Mouse (Mus musculus): ENCODE results near the gene Eif4ebp2.
A peak's percentile ranks its signal among the peaks of the same experiment; 100 is the strongest.

Gene Eif4ebp2

DNA sequence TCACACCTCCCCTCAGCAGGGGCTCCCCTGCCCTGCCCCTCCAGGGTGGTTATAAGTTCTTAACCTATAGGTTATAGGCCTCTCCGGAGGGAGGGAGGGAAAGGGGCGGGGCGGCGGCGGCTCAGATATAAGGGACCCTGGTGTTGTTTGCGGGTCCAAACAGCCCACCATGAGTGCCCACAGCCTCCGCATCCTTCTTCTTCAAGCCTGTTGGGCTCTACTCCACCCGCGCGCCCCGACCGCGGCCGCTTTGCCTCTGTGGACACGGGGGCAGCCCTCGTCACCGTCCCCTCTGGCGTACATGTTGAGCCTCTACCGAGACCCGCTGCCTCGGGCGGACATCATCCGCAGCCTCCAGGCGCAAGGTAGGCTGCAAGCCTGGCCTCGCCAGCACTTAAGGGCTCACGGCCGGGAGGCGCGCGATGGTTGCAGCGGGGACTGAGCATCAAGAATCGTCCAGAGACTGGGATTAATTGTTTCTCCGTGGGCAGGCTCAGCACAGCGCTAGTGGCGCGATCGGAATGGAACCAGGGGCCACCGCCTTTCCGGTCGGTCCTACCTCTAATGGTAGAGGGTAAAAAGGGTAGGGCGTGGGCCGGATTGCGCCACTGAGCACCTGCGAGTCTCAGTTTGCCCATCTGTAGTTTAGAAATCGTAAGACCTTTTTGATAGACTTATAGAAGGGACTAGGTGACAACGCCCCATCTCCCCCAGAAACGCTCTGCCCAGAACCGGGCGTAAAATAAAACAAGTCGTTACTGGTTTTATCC, 34.1 kb downstream of the Eif4ebp2 start:
- DNase-seq (ENCODE audit: low spot score), result no peak

DNA sequence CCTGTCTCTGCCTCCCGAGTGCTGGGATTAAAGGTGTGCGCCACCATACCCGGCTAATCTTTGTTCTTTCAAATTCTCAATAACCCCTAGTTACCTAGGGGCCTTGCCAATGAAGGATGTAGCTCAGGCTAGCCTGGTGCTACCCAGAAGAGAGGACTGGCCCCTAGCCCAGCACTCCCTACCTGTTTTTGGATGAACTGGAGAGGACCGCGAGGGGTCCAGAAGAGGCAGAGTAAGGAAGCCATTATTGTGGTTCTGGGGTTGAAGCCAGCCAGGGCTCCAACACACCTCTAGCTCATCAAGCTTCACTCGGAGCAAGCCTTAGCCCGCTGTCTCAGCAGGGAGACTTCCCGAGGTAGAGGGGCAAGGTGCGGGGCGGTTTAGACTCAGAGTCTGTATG, 34.8 kb downstream of the Eif4ebp2 start, which contains the start of gene Nodal:
Gene Nodal, plus strand, starts transcription at position 301 of the 400 bp plus-strand sequence.
- DNase-seq (ENCODE audit: low spot score), result no peak

DNA sequence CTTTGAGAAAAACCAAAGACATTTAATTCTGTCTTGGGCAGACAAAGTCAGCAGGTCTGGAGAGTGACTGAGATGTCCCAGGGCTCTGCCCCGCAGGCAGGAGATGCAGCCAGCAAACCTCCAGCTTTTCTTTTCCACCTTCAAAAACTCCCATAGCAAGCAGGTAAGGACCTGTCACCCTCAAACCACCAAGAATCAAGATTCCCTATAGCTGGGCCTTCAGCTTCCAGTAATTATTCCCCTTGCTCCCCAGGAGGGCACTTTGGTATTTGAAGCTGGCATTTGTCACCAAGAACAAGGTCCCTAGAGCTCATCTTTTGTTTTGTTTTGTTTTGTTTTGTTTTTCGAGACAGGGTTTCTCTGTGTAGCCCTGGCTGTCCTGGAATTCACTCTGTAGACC, 35.4 kb downstream of the Eif4ebp2 start:
- no peak for DNase-seq (ENCODE audit: low spot score)

DNA sequence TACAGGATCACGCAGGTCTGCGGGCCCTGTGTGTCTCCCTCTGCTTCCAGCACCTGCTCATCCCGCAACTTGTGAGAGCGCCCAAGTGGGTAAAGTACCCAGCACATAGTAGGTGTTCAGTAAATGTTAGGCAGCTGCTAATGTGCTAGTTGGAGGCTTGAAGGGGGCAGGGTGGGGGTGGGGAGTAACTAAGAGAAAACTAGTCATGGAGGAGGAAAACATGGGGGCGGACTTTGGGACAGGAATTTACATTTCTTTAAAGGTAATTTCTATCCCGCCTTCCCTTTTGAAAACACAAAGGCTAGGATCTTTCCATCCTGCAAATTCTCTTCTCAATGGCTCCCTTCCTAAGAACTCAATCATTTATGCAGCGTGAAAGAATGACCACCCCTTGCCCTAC, 35.9 kb downstream of the Eif4ebp2 start:
- no peak for DNase-seq (ENCODE audit: low spot score)

DNA sequence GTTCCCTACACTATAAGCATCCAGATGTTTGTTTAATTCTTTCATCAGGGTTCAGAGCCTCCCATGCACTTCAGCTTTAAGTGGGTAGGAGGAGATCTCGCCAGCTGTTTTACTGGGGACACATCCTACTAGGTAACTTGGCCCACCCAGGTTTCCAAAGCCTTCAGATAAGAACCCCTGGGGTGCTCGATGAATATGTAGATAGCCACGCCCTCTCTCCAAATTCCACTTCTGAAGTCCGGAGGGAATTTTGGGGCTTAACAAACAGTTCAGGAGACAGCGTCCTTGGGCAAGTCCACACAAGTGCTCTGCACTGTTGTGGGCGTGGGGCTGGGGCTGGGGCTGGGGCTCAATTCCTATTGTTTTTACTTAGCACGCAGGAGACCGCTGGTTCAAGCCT, 36.6 kb downstream of the Eif4ebp2 start:
- DNase-seq (ENCODE audit: low spot score), result no peak

DNA sequence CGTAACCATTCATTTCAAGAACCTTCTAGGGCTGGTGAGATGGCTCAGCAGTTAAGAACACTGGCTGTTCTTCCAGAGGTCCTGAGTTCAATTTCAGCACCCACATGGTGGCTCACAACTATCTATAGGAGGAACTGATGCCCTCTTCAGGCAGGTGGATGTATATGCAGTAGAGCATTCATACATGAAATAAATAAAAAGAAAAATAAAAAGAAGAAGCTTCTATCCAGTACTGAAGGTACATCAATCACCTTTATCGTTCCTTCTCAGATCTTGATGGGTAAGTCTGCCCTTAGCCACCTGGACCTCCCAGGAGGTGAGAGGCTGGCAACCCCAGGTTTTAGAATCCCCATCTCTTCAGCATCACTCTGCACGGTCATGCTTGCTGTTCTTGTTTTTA, 37.2 kb downstream of the Eif4ebp2 start:
- DNase-seq (ENCODE audit: low spot score), result no peak

DNA sequence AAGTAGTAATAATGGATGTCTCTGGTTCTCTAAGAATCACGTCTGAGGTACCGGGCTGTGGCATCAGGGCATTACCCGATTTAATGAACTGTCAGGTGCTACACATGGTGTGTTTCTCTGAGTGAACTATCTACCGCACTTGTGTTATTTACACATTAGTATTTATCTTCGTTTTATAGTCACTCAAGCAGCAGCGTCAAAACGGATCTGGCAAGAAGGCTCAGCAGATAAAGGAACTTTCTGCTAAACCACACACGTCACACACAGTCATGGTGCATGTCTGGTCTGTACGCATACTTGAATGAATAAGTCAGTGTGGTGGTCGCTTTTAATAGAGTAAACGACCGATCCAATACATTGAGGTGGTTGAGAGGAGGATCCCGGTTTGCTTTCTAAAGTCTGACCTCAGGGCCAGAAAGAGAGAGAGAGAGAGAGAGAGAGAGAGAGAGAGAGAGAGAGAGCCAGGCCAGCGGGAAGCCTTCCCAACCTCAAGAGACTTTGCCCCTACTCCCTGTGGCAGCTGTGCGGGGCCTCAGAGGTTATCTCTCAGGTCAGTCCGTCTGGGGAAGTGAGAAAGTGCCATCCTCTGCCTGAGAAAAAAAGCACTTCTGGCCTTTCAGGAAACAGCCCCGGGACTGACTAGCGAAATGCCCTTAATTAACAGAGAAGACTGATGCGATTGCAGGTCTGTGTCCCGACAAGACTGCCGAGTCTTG, 39.4 kb downstream of the Eif4ebp2 start:
- no peak for DNase-seq (ENCODE audit: low spot score)

DNA sequence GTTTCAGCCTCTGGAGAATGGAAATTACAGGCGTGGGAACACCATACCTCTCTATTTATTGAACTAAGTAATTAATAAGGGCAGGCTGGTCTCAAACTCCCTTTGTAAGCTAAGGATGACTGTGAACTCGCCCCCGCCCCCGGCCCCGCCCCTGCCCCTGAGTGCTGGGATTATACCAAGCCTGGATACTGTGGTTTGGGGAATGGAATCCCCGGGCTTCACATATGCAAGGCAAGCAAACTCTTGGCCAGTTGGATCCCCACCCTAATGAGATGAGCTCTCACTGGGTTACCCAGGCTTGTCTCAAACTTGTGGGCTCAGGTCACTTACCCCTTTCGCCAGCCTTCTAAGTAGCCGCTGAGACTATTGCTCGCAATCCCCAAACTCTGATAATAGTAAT, 42.3 kb downstream of the Eif4ebp2 start:
- no peak for DNase-seq (ENCODE audit: low spot score)

DNA sequence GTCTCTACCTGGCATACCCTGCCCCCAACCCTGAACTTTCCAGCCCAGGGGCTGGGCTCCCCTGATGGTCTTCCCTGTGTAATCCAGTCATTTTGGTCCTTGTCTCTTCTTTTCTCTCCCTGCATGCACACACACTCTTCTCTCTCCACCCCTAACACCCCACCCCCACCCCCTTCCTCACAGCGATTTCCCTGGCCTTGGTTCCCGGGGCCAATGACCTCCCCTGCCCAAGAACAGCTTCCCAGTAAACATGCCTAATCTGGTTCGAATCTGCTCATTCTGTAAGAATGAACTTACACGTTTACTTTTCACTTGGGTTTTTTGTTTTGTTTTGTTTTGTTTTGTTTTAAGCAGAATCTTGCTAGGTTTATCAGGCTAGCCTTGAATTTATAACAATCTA, 42.7 kb downstream of the Eif4ebp2 start:
- peak; percentile 22 for DNase-seq (ENCODE audit: low spot score)

DNA sequence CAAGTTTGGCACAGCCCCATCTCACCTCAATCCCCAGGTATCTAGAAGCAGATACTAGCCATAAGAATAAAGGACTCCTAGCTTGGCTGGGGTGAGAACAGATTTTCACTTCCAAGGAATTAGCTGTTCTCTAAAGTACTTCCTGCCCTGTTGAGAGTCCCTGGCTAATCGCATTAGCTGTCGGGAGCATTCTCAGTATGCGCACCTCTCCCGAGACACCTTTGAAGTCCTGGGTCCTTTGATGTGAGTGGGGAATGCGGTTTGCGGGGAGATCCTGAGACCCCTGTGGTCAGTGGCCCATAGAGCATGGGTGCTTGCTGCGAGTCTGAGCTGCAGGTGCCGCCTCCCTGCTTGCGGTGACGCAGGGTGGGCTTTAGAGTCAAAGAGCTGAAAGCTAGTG, 46.5 kb downstream of the Eif4ebp2 start:
- no peak for DNase-seq (ENCODE audit: low spot score)

DNA sequence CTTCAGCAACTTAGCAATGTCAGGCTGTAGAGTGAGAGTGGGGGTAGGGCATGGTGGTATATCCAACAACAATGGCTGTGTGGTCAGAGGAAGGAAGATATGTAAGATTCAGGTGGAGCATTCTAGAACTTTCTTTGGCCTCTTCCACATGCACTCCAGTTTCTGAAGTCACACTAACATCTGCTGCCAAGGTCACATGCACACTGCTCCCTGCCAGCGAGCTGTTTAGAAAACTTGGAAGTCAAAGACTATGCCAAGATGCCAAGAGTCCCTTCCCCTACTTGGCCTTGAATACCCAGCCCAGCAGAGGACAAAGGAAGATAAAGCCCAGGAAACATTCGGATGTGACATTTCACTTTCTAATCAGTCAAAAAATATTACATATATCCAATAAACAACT, 49.5 kb downstream of the Eif4ebp2 start:
- DNase-seq (ENCODE audit: low spot score), result peak; percentile 67

DNA sequence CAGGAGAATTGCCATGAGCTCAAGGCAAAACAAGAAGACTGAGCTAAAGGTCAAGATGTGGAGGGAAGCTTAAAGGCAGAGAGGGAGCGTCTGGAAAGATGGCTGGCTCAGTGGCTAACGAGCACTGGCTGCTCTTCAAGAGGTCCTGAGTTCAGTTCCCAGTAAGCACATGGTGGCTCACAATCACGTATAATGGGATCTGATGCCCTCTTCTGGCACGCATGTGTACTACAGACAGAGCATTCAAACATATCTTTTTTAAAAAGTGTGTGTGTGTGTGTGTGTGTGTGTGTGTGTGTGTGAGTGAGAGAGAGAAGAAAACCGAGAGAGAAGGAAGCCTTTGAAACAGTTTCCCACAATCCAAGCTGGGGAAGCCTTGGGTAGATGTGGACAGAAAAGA, 50.0 kb downstream of the Eif4ebp2 start:
- DNase-seq (ENCODE audit: low spot score), result no peak

DNA sequence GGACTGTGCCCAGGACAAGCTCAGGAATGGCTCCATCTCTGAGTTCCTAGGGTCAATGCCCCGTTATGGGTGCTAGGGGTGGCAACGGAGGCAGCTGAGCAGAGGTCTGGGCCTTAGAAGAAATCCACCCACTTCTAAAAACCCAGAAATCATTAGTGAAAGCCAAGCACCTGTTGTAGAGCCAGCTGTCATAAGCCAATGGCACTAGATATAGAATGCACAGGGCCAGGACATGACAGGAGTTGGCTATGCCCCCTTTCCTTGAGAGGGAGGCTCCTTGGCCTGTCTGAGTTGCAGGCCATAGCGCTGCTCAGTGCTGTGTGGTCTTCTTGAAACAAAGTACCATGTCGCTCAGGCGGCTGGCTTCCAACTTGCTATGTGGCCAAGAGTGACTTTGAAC, 52.1 kb downstream of the Eif4ebp2 start:
- DNase-seq (ENCODE audit: low spot score), result no peak

DNA sequence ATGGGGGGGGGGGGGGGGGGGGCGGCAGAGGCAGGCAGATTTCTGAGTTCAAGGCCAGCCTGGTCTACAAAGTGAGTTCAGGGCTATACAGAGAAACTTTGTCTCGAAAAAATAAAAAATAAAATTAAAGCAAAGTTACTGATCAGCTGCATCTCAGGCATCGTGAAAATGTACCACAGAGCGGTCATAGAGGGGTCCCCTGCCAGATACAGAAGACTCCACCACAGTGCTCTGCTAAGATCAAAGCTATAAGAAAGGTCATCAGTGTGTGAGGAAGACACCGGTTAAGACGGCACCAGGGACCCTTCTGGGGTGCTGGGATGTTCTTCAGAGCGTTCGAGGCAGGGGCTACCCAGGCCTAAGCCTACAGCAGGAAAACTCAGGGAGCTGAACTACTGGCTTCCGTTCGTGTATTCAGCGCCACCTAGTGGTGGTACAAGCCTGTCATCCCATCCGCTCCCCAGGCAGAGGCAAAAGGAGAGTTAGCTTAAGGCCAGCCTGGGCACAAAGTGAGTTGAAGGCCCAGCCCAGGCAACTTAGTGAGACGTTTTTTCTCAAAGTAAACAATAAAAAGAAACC, 53.2 kb downstream of the Eif4ebp2 start:
- DNase-seq (ENCODE audit: low spot score), result peak; percentile 89

DNA sequence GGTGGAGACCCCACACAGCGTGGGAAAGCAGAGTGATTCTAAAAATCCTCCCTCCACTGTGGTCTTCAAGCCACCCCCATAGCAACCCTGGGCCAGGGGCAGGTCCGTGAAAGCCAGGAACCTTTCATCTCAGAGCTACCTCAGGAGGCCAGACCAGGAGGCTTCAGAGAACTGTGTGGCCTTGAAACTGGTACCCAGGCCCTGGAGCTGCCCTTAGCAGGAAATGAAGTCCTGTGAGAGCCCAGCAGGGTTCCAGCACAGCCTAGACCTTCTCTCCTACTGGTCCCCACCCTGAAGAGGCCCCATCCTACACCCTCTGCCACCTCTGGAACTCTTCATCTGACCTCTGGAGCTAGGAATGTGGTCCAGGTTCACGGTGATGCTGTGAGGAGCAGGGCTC, 54.3 kb downstream of the Eif4ebp2 start:
- DNase-seq (ENCODE audit: low spot score), result no peak

DNA sequence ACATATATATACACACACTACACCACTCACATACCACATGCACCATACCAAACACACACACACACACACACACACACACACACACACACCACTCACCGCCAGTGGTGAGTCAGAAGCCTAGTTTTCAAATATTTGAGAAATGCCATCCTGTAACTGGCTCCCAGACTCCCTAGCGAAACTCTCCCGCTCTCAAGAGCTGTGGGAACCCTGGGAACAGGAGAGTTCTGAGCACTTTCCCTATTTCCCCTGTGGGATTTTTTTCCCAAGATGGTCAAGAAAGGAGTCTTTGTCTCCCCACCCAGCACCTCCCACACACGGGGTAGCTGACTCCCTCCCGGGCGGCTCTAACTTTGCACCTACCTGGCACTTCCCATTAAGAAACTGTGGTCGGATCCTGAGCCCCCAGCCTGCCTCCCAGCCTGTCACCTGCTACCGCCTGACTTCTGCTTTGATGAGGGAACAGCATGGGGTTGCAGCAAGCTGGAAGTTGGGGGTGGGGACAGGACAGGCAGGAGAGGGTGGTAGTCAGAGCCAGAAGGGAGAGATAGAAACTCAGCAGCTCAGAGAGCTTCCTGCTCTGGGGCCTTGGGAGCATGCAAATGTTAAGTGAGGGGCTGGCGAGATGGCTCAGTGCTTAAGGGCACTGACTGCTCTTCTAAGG, 57.9 kb downstream of the Eif4ebp2 start:
- no peak for DNase-seq (ENCODE audit: low spot score)

DNA sequence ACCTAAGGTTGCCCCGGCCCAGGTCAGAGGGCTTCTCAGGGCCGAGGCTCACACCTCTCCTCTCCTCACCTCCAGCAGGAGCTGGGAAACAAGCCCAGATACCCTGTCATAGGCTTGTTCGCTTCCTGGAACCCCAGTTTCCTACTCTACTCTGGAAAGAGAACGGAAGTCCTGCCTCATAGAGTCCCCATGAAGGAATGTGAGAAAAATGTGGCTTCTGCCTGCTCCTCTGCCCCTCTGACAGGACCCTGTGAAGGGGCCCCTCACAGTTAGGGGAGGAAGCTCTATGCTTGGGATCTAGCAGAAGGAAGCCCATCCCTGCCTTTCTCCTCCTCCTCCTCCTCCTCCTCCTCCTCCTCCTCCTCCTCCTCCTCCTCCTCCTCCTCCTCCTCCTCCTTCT, 59.9 kb downstream of the Eif4ebp2 start:
- DNase-seq (ENCODE audit: low spot score), result no peak

DNA sequence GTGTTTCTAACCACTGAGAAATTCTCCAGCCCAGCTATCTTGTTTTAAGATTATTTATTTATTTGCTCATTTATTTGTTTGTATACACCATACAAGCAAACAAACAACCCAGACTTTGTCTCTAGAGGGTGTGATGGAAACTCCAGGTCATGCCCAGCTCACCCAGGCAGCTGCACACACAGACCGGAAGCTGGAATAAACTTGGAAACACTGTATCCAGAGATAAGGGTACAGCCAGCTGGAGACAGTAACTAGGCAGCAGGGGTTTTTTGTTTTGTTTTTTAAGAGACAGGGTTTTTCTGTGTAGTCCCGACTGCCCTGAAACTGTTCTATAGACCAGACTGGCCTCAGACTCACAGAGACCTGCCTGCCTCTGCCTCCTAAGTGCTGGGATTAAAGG, 62.3 kb downstream of the Eif4ebp2 start:
- DNase-seq (ENCODE audit: low spot score), result no peak

DNA sequence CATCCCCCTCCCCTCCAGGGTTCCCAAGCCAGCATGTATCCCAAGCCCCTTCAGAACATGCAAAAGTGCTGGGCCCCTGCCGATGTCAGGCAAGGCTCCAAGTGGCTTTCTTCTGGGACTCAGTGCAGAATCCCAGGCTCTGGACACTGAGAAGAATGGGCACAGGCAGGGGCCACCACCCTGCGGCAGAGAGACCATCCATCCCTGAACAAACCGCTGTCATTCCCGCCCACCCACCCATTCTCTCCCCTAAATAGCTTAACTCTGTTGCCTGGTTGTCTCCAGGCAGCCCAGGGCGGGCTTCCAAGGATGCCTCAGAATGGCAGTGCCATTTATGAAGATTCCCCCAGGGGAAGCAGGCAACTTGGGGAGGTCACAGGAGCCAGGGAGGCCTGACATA, 63.4 kb downstream of the Eif4ebp2 start:
- no peak for DNase-seq (ENCODE audit: low spot score)

DNA sequence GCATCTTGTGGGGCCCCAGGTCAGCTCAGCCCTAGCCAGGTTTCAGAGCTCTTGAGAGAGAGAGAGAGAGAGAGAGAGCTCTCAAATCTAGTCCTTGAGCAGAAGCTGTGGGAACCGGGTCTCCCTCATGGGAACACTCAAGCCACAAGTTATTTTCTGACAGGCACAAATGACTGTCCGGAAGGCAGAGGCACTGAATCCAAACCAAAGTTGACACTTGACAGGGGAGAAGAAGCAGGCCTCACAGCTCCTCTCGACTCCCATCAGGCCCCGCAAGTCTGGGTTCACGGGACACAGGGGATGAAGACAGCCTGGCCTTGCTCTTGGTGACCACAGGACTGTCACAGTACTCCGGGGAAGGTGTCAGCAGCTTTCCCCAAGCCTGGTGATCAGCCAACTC, 66.2 kb downstream of the Eif4ebp2 start:
- peak; percentile 50 for DNase-seq (ENCODE audit: low spot score)

DNA sequence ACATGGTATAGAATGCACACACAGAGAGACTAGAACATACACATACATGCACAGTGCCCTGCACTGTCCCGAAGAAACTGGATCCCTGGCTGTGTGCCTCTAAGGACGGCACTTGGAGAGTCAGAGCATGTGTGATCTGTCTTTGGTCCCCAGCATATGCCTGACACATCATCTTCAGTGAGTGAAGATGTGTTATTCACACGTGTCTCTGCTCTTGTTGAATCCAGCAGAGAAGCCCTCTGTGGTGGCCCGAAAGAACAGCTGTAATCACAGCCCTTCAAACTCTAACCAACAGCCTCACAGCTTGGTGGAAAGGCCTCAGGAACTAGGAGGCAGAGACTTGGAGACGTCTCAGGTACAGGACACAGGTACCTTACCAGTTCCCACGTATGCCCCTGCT, 67.3 kb downstream of the Eif4ebp2 start:
- DNase-seq (ENCODE audit: low spot score), result no peak

DNA sequence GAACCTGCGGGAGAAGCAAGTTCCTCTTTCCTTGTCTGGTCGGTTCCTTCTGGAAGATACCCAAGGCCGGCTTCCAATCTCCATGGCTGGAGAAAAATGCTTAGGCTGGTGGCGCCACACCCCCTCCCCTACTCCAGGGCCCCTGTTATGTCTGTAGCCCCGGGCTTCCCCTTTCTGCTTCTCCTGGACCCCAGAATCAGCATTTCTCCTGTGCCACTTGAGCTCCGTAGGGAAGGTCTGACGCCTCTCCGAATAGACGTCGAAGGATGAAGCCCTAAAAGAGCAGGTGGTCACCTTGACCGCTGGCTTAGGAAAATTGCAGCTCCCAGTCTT, 68.8 kb downstream of the Eif4ebp2 start:
- DNase-seq (ENCODE audit: low spot score), result no peak

All from adipocyte (in vitro differentiated cells).